8 mouse cellular contexts compared by ENCODE assay signal in the genomic region with DNA sequence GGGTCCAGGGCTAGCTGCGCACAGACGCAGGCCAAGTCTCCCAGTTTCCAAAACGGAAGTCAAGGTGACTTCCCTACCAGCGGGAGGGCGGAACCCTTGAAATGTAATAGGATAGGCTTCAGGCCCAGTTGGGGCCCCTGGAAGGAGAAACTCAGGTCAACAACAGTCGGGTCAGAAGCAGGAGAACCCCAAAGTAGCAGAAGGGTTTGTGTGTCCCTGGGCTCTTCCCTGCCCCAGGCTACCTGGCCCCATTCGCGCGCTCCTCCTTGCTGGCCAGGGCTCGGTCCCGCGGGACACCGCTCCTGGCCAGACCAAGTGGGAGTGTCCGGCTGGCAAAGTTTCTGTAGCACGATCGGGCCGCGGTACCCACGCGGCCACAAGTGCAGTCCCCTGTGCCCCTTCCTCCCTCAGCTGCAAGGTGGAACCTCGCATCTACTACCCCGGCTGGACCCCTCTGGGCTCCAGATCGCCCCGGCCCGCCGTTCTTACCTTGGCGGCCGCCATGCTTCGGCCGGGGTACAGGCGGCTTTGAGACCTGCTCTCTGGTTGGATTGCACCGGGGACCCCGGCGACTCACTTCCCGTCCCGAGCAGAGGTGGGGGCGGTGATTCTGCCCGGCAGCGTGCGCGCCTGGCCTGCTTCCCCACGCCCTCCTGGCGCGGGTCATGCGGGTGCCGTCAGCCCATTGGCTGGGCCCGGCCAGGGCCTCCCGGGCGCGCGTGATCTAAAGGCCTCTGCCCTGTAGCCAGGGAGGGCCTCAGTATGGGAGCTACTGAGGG. TPM values are rescaled to one million over a fixed set of nuclear protein-coding genes. Genes with fewer than 3 reads are reported as not detected.
DNase-seq lines count a peak whose midpoint lies in the region; ATAC-seq and TF ChIP-seq lines count a peak whose summit lies in the region.

A gene (minus strand): TSS at position 667 of the 779 bp plus-strand sequence.

- H3K9ac ChIP-seq in heart, embryonic 11.5 days (ENCODE audit: low read depth, low read length) = peak within 1 kb of the TSS; percentile 90
- H3K9ac ChIP-seq in kidney, embryonic 15.5 days = peak within 1 kb of the TSS; percentile 67
- H3K9ac ChIP-seq in lung, postnatal 0 days (replicated peaks; ENCODE audit: low read depth) = peak within 1 kb of the TSS; percentile 50

- H3K9me3 ChIP-seq in heart, embryonic 11.5 days (replicated peaks; ENCODE audit: control insufficient read depth, low read length) = no peaks in the 10 kb centered on the region
- H3K9me3 ChIP-seq in kidney, embryonic 15.5 days (replicated peaks) = no peaks in the 10 kb centered on the region
- H3K9me3 ChIP-seq in lung, postnatal 0 days (ENCODE audit: low read length) = no peaks in the 10 kb centered on the region

- TF ChIP-seq CTCF in lung, postnatal 0 days (IDR thresholded peaks at IDR 0.05) = no peak

- peak within 1 kb of the TSS; percentile 77 for H3K4me3 ChIP-seq in heart, embryonic 11.5 days (ENCODE audit: low read depth, low read length)
- peak within 1 kb of the TSS; percentile 77 for H3K4me3 ChIP-seq in kidney, embryonic 15.5 days (replicated peaks)
- H3K4me3 ChIP-seq in lung, postnatal 0 days (ENCODE audit: low read depth, low read length) = peak within 1 kb of the TSS; percentile 65

- peak within 1 kb of the TSS; percentile 86 for H3K27ac ChIP-seq in heart, embryonic 11.5 days (ENCODE audit: low read depth, low read length)
- H3K27ac ChIP-seq in kidney, embryonic 15.5 days = peak within 1 kb of the TSS; percentile 82
- no peak within 1 kb of the TSS for H3K27ac ChIP-seq in lung, postnatal 0 days (ENCODE audit: low read length)

- no peaks in the 10 kb centered on the region for H3K27me3 ChIP-seq in heart, embryonic 11.5 days (ENCODE audit: control insufficient read depth, insufficient read depth, low read length)
- no peaks in the 10 kb centered on the region for H3K27me3 ChIP-seq in kidney, embryonic 15.5 days
- H3K27me3 ChIP-seq in lung, postnatal 0 days (replicated peaks; ENCODE audit: insufficient read depth, low read length) = no peaks in the 10 kb centered on the region

- TF ChIP-seq EP300 in lung, postnatal 0 days (IDR thresholded peaks at IDR 0.05) = no peak

- peak; percentile 66 for DNase-seq in CD4-positive, CD25-positive, alpha-beta regulatory T cell, adult 2 months (ENCODE audit: low read depth, low spot score)
- peak; percentile 62 for DNase-seq in adrenal gland, adult 8-10 months
- peak; percentile 86 for DNase-seq in embryo, embryonic 9.5 days (ENCODE audit: extremely low spot score)
- DNase-seq in lung, postnatal 0 days (ENCODE audit: low spot score) = peak; percentile 80
- DNase-seq in ovary, adult 18-20 months (ENCODE audit: low spot score) = peak; percentile 74
- DNase-seq in thymus, postnatal 25 days = peak; percentile 70

- peak; percentile 98 for ATAC-seq in heart, embryonic 11.5 days (replicated peaks; ENCODE audit: insufficient number of reproducible peaks, low FRiP score, low TSS enrichment)
- ATAC-seq in kidney, embryonic 15.5 days (replicated peaks; ENCODE audit: low FRiP score) = peak; percentile 97
- peak; percentile 97 for ATAC-seq in lung, postnatal 0 days

- peak within 1 kb of the TSS; percentile 84 for H3K4me2 ChIP-seq in heart, embryonic 11.5 days
- H3K4me2 ChIP-seq in kidney, embryonic 15.5 days = peak within 1 kb of the TSS; percentile 86
- peak within 1 kb of the TSS; percentile 93 for H3K4me2 ChIP-seq in lung, postnatal 0 days (replicated peaks; ENCODE audit: low read depth, low read length)

- WGBS in heart, embryonic 11.5 days (ENCODE audit: insufficient replicate concordance) = under 1% methylated on average over 47 of the region's 51 CpGs
- under 1% methylated on average over 51 of the region's 51 CpGs for WGBS in kidney, embryonic 15.5 days
- 1% methylated on average over 51 of the region's 51 CpGs for WGBS in lung, postnatal 0 days

- no peaks in the 10 kb centered on the region for H3K36me3 ChIP-seq in heart, embryonic 11.5 days (ENCODE audit: control insufficient read depth, insufficient read depth, low read length)
- no peaks in the 10 kb centered on the region for H3K36me3 ChIP-seq in kidney, embryonic 15.5 days
- H3K36me3 ChIP-seq in lung, postnatal 0 days (ENCODE audit: insufficient read depth, low read length) = no peaks in the 10 kb centered on the region

- H3K4me1 ChIP-seq in heart, embryonic 11.5 days (ENCODE audit: control insufficient read depth, insufficient read depth, low read length) = peaks cover 19% of the 10 kb centered on the region
- H3K4me1 ChIP-seq in kidney, embryonic 15.5 days = peaks cover 24% of the 10 kb centered on the region
- no peaks in the 10 kb centered on the region; the same call in 1 of the 2 replicates for H3K4me1 ChIP-seq in lung, postnatal 0 days (ENCODE audit: insufficient read depth, low read depth, low read length)

RNA-seq across cellular contexts. Expression of the gene that starts here (rescaled TPM):
- total RNA-seq in adrenal gland, adult 8-10 months (2022) = 10 to 100 TPM in 3 of 4 experiments, 1 to 10 TPM in 1; 9.9 to 18.3 (median 13.0) TPM
- polyA plus RNA-seq in heart, embryonic 11.5 days (2014; fragmentation: Nextera tagmentation; extraction: Ambion mirVana) = 59.4 and 67.0 TPM in 2 replicates
- 43.6 and 44.2 TPM in 2 replicates for polyA plus RNA-seq in kidney, embryonic 15.5 days (2015; fragmentation: Nextera tagmentation; extraction: Ambion mirVana)
- 7.1 and 7.7 TPM in 2 replicates for polyA plus RNA-seq in lung, postnatal 0 days (2015; fragmentation: Nextera tagmentation; extraction: Ambion mirVana)
